Mouse (Mus musculus) right cerebral cortex, postnatal 14 days (tissue): ENCODE data around the gene Narf.

ENCODE experiments used
- DNase-seq: peaks from one replicate; pipeline ENCODE4 v3.0.0; 2022

Narf gene

GRCm38 (mm10) chr11:121236564-121237344, at the start of gene Narf:
TSS of gene Narf (plus strand) at chr11:121237253.
- DNase-seq: peak; percentile 97

- no peak for DNase-seq
Observed at GRCm38 (mm10) chr11:121189681-121190080, 47.4 kb upstream of the Narf start.

GRCm38 (mm10) chr11:121192742-121193141, 44.3 kb upstream of the Narf start:
- DNase-seq: no peak

- no peak for DNase-seq
Observed at GRCm38 (mm10) chr11:121193415-121193814, 43.6 kb upstream of the Narf start.

GRCm38 (mm10) chr11:121198622-121199021, 38.4 kb upstream of the Narf start:
- no peak for DNase-seq

GRCm38 (mm10) chr11:121199851-121200250, 37.2 kb upstream of the Narf start:
- no peak for DNase-seq

- no peak for DNase-seq
Observed at GRCm38 (mm10) chr11:121200781-121201180, 36.3 kb upstream of the Narf start.

GRCm38 (mm10) chr11:121201436-121202198, 35.4 kb upstream of the Narf start:
- DNase-seq: peak; percentile 52

DNA sequence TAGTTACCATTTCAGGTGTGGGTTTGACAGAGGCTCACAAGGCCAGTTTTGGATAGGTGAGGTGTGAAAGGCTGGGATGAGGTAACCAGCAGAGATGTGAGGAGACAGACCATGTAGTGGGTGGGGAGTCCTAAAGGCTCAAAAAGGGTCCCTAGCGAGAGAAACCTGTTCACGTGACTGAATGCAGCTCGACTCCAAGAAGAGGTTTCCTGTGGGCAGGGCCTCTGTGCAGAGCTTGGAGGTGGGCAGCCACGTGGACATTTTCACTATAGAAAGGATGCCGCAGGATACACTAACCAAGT, 33.2 kb upstream of the Narf start:
- no peak for DNase-seq

DNA sequence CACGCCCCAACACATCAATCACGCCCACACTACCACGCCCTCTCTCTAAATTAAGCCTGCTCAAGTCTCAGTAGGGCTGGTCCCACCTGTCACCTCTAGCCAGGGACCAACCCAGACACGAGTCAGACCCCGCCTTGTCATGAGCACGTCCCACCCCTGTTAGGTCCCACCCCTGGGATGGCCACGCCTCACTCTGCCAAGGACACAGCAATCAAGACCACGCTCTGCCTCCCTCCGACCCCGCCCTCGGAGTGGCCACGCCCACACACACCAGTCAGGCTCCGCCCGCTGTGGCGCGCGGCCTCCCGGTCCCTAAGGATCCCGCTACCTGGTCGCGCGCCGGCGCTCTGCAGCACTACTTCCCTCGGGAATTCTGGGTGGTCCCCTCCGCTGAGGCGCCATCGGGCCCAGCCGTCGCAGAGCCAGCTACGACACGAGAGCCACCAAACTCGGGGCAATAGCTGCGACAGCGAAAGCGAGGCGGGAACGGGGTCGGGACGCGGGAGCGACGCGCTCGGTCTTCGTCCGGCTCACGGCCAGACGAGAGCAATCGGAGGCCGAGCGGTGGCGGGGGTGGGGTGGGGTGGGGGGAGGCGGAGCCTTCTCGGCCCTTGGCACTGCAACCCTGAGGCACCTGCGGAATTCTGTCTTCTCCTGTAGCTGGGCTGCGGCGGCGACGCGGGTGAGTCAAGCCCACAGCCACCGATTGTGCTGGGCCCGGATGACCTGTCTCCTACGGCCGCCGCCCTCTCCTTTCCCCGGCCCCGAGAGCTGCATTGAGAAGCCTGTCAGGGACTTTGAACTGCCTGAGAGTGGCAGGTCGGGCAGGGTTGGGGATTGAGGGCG, 32.7 kb upstream of the Narf start, which contains the start of the genes Hexdc and Ogfod3:
Gene Hexdc (plus strand): TSS at position 273 of the 846 bp plus-strand sequence.
Gene Ogfod3 (minus strand): TSS at position 551 of the 846 bp plus-strand sequence.
- DNase-seq: peak; percentile 92

DNA sequence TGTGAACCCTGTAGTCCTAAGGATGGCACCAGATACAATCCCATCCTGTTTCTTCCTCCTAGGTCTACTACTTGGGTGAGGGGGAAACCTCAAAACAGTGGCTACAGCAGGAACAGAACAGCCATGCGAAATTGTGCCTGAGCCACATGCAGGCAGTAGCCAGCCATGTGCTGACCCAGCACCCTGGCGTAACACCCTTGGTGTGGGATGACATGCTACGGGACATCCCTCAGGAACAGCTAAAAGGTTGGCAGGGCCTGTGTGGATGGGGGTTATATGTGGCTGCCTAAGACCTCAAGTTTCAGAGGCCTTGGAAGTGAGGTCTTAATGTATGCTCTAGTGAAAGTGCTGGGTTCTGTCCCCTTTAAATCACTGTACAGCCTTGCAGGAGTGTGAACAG, 20.2 kb upstream of the Narf start:
- no peak for DNase-seq

GRCm38 (mm10) chr11:121219776-121220175, 17.3 kb upstream of the Narf start:
- DNase-seq: no peak

GRCm38 (mm10) chr11:121220771-121221170, 16.3 kb upstream of the Narf start:
- no peak for DNase-seq

- no peak for DNase-seq
Observed at GRCm38 (mm10) chr11:121221321-121222010, 15.6 kb upstream of the Narf start.

GRCm38 (mm10) chr11:121228129-121229017, 8.7 kb upstream of the Narf start:
- DNase-seq: no peak

DNA sequence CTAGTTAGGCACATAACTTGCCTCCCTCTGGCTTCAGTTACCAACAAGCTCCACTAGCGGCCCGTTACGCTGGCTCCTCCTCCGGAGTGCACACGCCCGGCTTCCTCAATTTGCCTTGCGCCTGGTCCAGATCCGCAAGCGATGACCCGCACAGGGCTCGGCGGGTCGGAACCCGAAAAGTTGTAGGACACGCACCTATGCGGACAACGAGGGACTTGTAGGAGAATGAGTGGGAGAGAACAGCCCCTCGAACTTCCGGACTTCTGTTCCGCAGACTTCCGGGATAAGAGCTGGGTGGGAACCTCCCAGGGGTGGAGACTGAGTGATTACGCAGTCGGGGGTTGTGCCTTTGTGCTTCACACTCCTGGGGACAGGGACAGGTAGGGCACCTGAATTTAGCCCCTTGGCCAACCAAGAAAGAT, 8.0 kb upstream of the Narf start, which contains the start of gene Cybc1:
Gene Cybc1 (minus strand): TSS at position 305 of the 422 bp plus-strand sequence.
- DNase-seq: peak; percentile 55

DNA sequence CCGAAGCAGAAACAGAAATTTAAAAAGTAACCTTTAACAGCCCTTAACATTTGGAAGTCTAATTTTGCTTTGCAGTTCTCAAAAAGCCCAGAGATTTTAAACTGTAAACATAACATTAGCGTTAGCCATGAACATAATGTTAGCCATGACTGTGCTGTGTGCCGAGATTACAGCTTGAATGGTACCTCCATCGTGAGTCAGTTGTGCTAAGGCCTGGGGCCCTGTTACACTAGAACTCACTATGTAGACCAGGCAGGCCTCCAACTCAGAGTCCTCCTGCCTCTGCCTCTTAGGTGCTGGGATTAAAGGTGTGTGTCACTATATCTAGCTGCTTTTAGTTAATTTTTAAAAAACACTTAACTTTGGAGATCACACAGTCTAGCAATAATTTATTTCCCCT, 5.9 kb upstream of the Narf start:
- DNase-seq: no peak

DNA sequence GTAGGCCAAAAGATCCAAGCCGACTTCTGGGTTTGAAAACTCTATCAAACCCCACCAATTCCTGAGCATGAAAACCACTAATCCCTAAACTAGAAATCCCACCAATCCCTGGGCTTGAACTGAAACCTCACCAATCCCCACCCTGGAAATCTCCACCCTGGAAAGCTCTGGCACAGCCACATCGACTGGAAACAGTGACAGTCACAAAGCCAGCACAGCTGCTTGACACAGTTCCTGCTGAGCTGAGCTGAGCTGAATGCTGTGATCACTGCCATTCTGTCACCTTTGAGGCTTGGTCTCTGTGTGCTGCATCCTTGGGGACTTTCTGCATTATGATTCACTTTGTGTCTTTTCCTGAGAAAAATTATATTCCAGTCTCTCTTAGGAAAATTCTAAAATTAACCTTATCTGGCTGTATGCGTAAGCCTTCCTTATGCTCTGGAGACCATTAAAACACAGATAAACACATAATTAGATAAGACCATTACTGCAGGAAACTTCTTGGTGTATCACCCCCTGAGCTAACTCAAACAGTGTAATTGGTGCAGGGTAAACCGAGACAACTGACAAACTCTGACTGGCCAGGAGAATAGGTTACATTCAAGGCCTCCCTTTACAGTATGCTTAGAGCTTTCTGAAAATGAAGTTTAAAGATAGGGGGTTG, 5.3 kb upstream of the Narf start:
- DNase-seq: peak; percentile 25

DNA sequence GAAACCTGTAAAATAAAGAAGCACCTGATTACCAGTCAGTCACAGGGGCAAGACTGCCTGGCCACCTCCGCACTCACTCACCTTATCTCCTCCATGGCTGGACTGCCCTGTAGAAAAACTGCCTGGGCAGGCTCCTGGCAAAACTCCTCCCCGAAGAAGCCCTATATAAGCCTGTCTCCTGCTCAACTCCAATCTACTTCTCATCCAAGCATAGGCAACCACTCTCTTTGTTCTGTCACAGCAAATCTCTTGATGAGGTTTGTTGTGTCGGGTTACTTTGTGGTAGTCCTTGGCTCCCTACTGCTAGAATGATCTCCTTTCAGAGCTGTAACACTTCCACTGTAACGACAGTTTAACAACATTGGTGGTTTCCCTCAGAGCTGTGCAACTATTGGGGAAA, 4.3 kb upstream of the Narf start:
- DNase-seq: no peak

- DNase-seq: peak; percentile 36
Observed at GRCm38 (mm10) chr11:121235475-121236238, 1.4 kb upstream of the Narf start.
